Mouse (Mus musculus) granulocyte monocyte progenitor cell, adult 5-6 weeks (primary cell): ENCODE results near the gene Etnk2. TPM values are rescaled to one million over a fixed set of nuclear protein-coding genes. Genes with fewer than 3 reads are reported as not detected.

Experiments
- ATAC-seq: replicated peaks from 2 replicates; pipeline ENCODE4 v1.8.0; 2016; ENCODE audit warnings: mild to moderate bottlenecking, moderate TSS enrichment, inconsistent platforms; ENCODE audit not compliant: poor library complexity, severe bottlenecking
- total RNA-seq, 2 experiments: library from RNA; stranded (forward) in 1 of 2; stranded (reverse) in 1 of 2; fragments of 200-712, 200-1000 nt in 1 of 2; fragments of >200 nt in 1 of 2; fragmentation: Nextera tagmentation in 1 of 2; gene quantifications; 2 replicates each; pipeline ENCODE4 v1.2.3; 2014 to 2017

The Etnk2 gene
- total RNA-seq, 2 experiments from 2014 or later = not detected

- no peak for ATAC-seq
Measured at GRCm38 (mm10) chr1:133379254-133379985, 16.0 kb downstream of the Etnk2 start.

- no peak for ATAC-seq
Measured at GRCm38 (mm10) chr1:133379986-133380320, 16.6 kb downstream of the Etnk2 start.

- ATAC-seq = peak; percentile 56
Measured at GRCm38 (mm10) chr1:133380347-133381065, 17.1 kb downstream of the Etnk2 start.

- peak; percentile 65 for ATAC-seq
Measured at GRCm38 (mm10) chr1:133382008-133382407, 18.6 kb downstream of the Etnk2 start.

DNA sequence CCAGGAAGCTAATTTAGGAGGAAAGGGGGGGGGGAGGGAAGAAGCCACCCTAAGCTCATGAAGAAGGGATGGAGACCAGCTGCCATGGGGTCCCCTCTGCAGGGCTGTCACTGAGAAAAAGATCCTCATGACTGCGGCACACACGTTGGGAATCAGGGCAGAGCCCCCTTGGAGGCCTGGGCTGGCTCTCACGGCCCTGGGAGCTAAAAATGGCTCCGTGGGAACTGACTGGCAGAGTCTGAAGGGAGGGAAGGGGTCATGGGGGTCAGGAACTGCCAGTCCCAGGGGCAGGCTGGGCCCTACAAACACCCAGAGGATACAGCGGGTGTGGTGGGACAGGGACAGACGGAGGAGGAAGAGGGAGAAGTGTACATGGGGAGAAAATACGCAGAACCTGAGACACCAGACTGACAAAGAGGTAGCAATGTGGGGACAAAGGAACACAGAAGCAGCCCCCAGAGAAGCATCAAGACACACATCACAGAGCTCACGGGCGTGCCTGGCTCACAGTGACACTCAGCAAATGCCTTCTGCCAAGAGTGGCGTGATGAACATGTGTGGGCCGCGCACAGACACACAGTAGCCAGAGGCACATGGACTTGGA is 19.3 kb downstream of the Etnk2 start:
- no peak for ATAC-seq

DNA sequence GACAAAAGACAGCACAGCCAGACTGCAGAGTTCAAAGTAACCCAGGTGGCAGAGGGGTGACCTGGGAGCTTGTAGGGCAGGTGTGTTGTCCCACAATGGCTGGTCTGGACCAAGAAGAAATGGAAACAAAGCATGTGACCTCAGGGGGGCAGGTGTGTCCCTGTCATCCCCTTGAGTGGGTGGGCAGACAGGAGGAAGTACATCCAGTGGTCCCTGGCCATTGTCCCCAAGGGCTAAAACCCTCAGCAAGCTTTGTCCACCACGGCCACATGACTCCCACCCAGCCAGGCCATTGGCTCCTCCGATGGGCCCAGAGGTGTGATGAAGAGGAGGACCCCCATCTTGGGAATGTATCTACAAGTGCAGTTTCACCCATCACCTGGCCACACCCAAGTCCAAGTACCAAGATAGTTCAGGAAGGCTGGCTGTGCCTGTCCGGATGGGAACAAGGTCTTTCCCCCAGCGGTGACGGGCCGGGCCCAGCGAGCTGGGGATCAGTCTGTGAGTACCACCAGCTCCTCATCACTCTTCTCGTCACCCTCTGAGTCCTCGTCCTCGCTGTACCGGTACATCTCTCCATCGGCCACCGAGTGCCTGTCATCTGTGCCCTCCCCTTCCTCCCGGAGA is 19.9 kb downstream of the Etnk2 start:
- ATAC-seq = no peak

GRCm38 (mm10) chr1:133385506-133385905 is 22.1 kb downstream of the Etnk2 start:
- peak; percentile 80 for ATAC-seq

GRCm38 (mm10) chr1:133386209-133386608 is 22.8 kb downstream of the Etnk2 start:
- no peak for ATAC-seq

DNA sequence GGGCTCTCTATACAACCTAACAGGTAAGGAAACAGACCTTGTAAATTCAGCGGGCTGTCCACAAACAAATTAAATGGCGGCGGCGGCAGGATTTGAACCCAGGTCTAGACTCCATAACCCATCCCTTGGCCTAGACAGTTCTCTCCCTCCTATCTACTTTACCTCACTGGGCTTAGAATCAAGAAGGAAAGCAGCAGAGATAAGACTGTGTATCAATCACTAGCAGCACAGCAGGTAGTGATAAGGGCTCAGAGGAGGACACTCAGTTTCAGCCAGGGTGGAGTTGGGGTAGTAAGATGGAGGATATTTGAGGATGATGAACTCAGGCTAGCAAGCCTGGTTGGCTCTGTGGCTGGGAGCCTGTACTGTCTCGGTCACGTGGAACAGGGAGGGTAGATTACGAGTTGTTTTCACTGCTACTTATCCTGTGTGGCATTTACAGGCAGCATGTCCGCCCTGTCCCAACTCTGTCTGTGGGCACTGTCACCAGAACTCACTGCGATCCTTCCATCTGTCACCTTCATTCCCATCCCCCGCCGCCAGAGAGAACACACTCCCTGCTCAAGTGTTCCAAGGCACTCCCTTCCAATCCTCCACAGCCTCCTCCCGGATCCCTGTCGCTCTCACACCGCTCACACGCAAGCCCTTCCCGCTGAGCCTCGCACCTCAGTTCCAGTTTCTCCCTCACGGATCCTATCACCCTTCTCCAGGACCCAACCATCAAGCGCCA is 24.3 kb downstream of the Etnk2 start:
- no peak for ATAC-seq

DNA sequence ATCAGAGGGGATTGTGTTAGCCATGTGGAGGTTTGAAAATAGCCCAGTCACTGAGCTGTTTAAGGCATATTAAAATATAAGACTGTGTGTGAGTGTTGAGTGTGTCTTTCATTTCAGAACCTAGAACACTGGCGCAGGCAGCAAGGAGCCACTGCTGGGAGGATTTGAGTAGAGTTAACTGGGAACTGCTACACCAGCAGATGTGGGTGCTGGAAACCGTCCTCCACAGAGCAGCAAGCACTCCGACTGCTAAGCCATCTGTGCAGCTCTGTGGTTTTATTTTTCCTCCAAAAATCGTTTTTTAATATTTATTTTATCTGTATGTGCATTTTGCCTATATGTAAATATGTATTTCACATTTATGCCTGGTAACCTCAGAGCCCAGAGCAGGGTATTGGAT is 31.3 kb downstream of the Etnk2 start:
- no peak for ATAC-seq

GRCm38 (mm10) chr1:133396693-133397092 is 33.3 kb downstream of the Etnk2 start:
- ATAC-seq = no peak

- no peak for ATAC-seq
Measured at GRCm38 (mm10) chr1:133397094-133397482, 33.7 kb downstream of the Etnk2 start.

DNA sequence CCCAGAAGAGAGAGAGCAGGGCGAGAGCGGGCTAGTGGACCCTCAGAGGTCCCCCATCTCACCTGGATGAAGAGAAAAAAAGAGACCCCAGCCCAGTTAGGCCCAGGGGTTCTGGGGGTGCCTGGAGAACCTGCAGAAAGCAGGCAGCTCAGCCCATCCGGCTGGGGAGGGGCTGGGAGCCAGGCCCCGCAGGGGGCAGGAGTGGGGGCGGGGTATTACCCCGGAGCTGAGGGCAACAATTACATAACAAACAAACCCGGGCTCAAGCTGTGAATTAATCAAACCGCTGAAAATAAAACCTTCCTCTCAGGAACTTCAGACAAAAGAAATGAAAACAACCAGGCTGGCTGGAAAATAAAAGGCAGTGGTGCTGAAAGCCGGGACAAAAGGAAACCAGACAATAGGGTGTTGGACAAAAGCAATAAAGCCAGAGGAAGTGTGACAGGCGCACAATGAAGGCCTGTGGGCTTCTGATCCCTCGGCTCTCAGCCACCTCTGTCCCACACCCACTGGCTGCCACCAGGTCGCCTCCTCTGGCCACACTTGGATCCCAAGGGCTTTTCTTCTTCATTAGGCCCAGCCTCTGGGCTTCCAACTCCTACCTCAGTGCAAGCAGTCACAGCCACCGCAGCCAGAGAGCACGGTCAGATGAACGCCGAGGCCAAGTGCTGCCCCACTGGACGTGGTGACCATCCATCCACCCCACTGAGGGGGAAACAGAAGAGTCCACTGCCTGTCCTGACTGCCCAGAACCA is 34.3 kb downstream of the Etnk2 start:
- no peak for ATAC-seq

DNA sequence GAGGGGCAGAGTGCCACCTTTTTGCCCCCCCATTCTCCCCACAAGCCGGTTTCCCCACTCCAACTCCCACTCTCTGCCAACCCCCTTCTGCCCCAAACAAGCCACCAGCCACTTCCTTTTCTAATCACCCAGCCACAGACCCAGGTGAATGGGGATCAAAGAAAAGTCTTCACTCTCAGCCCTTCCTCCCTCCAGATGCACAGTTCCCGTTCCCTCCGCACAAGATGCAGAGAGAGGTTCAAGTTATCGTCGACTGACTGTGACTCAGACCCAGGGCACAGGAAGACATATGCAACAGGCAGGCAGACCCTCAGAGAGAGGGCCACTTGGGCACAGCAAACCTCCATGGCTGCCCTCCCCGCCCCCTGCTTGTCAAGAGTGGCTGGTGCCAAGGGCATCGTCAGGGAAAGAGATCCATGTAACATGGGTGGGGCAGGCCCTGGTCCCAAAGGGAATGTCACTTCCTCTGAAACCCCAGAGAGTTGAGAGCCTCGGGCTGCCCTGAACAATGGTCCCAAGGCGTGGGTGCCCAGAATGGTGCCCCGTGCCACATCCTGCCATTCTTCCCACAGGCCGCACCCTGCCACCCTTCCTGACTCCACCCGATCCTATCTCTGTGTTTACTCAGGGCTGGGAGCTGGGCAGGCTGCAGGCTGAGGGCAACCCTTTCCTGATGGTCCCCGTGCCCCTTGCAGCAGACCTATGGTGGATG is 36.8 kb downstream of the Etnk2 start:
- ATAC-seq = peak; percentile 27

DNA sequence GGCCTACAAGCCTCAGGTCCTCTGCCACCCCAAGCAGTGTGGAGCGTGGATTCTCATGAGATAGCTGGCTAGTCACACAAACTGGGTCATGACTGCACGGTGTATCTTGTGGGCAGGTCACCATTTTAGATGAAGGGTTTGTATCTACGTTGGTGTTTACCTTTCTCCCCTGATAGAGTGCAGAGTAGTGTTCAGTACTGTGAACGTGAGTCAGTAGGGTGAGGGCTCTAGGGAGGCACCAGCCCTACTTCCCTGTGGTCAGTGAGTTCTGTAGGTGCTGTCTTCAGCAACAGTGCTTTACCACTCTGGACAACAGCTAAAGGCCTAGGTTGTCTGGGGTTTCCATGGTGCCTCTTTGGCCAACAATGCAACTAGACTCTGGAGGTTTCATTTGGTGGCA is 40.6 kb downstream of the Etnk2 start:
- ATAC-seq = no peak

- peak; percentile 33 for ATAC-seq
Measured at GRCm38 (mm10) chr1:133406614-133407013, 43.2 kb downstream of the Etnk2 start.

- ATAC-seq = no peak
Measured at GRCm38 (mm10) chr1:133407436-133407835, 44.1 kb downstream of the Etnk2 start.

- ATAC-seq = no peak
Measured at GRCm38 (mm10) chr1:133408321-133408720, 44.9 kb downstream of the Etnk2 start.

- no peak for ATAC-seq
Measured at GRCm38 (mm10) chr1:133408880-133409516, 45.6 kb downstream of the Etnk2 start.
